ENCODE assay signal across 8 mouse cellular contexts in the genomic region with DNA sequence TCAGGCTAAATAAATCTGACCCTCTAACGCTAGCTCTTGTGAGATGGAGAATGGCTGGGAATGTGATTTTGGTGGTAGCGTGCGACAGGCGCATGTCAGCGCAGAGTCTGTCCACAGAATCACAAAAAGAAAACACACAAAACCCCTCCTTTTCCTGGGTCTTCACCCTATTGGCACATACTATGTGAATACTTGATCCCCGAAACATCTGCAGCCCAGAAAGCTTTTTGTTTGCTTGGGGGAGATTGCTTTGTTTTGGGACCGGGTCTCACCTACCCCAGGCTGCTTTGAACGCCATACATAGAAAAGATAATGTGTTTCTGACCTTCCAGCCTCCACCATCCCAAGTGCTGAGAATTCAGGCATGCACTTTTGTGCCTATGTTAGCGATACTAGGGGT. TPM values are rescaled to one million over a fixed set of nuclear protein-coding genes. Genes with fewer than 3 reads are reported as not detected.
A peak's percentile ranks its signal among the peaks of the same experiment; 100 is the strongest.
DNase-seq lines count a peak whose midpoint lies in the region; ATAC-seq and TF ChIP-seq lines count a peak whose summit lies in the region.

No protein-coding gene starts in this region.

- H3K79me2 ChIP-seq in myocyte (ENCODE audit: control insufficient read depth, insufficient read depth) = peaks cover 32% of the 10 kb centered on the region

- H3K9me3 ChIP-seq in kidney, postnatal 0 days (replicated peaks; ENCODE audit: low read length) = no peaks in the 10 kb centered on the region
- H3K9me3 ChIP-seq in embryonic facial prominence, embryonic 12.5 days = no peaks in the 10 kb centered on the region
- H3K9me3 ChIP-seq in intestine, embryonic 14.5 days (ENCODE audit: control insufficient read depth, low read length) = no peaks in the 10 kb centered on the region

- peak overlapping the region; percentile 97 for H3ac ChIP-seq in myocyte (ENCODE audit: control insufficient read depth, insufficient read length)

- no peak for ATAC-seq in kidney, postnatal 0 days (replicated peaks; ENCODE audit: low FRiP score, low read depth)
- ATAC-seq in embryonic facial prominence, embryonic 12.5 days (ENCODE audit: insufficient number of reproducible peaks, insufficient read depth, low FRiP score, low TSS enrichment) = no peak
- ATAC-seq in intestine, embryonic 14.5 days (replicated peaks; ENCODE audit: low FRiP score, low TSS enrichment, low read depth) = peak; percentile 1; the same call in 1 of the 2 replicates
- no peak for ATAC-seq in granulocyte monocyte progenitor cell, adult 5-6 weeks (replicated peaks; ENCODE audit: poor library complexity, severe bottlenecking)

- WGBS in kidney, postnatal 0 days = 56% methylated on average over 9 of the region's 9 CpGs
- WGBS in embryonic facial prominence, embryonic 12.5 days = 54% methylated on average over 9 of the region's 9 CpGs
- WGBS in intestine, embryonic 14.5 days = 57% methylated on average over 9 of the region's 9 CpGs

- H3K4me2 ChIP-seq in kidney, postnatal 0 days (ENCODE audit: low read length) = peak overlapping the region; percentile 45
- peak overlapping the region; percentile 52 for H3K4me2 ChIP-seq in embryonic facial prominence, embryonic 12.5 days (replicated peaks)
- peak overlapping the region; percentile 64 for H3K4me2 ChIP-seq in intestine, embryonic 14.5 days (ENCODE audit: low read length)
- peak overlapping the region; percentile 96 for H3K4me2 ChIP-seq in myocyte (ENCODE audit: low read depth)

- H3K4me3 ChIP-seq in kidney, postnatal 0 days (replicated peaks; ENCODE audit: low read depth, low read length) = peak overlapping the region; percentile 16; the same call in 1 of the 2 replicates
- H3K4me3 ChIP-seq in embryonic facial prominence, embryonic 12.5 days = peak overlapping the region; percentile 67
- peak overlapping the region; percentile 33 for H3K4me3 ChIP-seq in intestine, embryonic 14.5 days (ENCODE audit: low read depth, low read length)
- H3K4me3 ChIP-seq in myocyte = peak overlapping the region; percentile 72

- peak overlapping the region; percentile 58 for H3K27ac ChIP-seq in kidney, postnatal 0 days
- H3K27ac ChIP-seq in embryonic facial prominence, embryonic 12.5 days = peak overlapping the region; percentile 78
- H3K27ac ChIP-seq in intestine, embryonic 14.5 days (ENCODE audit: low read depth) = peak overlapping the region; percentile 79

- TF ChIP-seq CTCF in kidney, postnatal 0 days (IDR thresholded peaks at IDR 0.05; ENCODE audit: low read depth) = no peak

- H3K27me3 ChIP-seq in kidney, postnatal 0 days (ENCODE audit: insufficient read depth, low read length) = no peaks in the 10 kb centered on the region
- H3K27me3 ChIP-seq in embryonic facial prominence, embryonic 12.5 days = no peaks in the 10 kb centered on the region
- no peaks in the 10 kb centered on the region for H3K27me3 ChIP-seq in intestine, embryonic 14.5 days (replicated peaks; ENCODE audit: control insufficient read depth, insufficient read depth, low read length)
- H3K27me3 ChIP-seq in myocyte (ENCODE audit: control insufficient read depth, insufficient read depth, insufficient read length) = no peaks in the 10 kb centered on the region

- TF ChIP-seq POLR2A in myocyte (IDR thresholded peaks at IDR 0.05; ENCODE audit: insufficient read length, low read depth) = no peak

- H3K36me3 ChIP-seq in kidney, postnatal 0 days (ENCODE audit: insufficient read depth, low read length) = 0 out of 2 replicates have a peak, but pooled peaks cover 8% of the 10 kb centered on the region
- peaks cover 7% of the 10 kb centered on the region; the same call in 1 of the 2 replicates for H3K36me3 ChIP-seq in embryonic facial prominence, embryonic 12.5 days
- peaks cover 25% of the 10 kb centered on the region for H3K36me3 ChIP-seq in intestine, embryonic 14.5 days (ENCODE audit: control insufficient read depth, insufficient read depth, low read length)
- H3K36me3 ChIP-seq in myocyte (ENCODE audit: control insufficient read depth, insufficient read depth) = peaks cover 4% of the 10 kb centered on the region

- no peak overlapping the region for H3K9ac ChIP-seq in kidney, postnatal 0 days (ENCODE audit: low read depth, low read length)
- H3K9ac ChIP-seq in embryonic facial prominence, embryonic 12.5 days = peak overlapping the region; percentile 49
- peak overlapping the region; percentile 48 for H3K9ac ChIP-seq in intestine, embryonic 14.5 days (ENCODE audit: low read length)

- H3K4me1 ChIP-seq in kidney, postnatal 0 days (replicated peaks; ENCODE audit: insufficient read depth, low read length) = peaks cover 15% of the 10 kb centered on the region; the same call in 1 of the 2 replicates
- peaks cover 14% of the 10 kb centered on the region for H3K4me1 ChIP-seq in embryonic facial prominence, embryonic 12.5 days
- H3K4me1 ChIP-seq in intestine, embryonic 14.5 days (replicated peaks; ENCODE audit: control insufficient read depth, insufficient read depth, low read length) = peaks cover 16% of the 10 kb centered on the region

- no peak for DNase-seq in kidney, postnatal 0 days (ENCODE audit: low spot score)
- DNase-seq in kidney, adult 9 months = no peak
- DNase-seq in intestine, embryonic 14.5 days (ENCODE audit: low spot score) = no peak
- DNase-seq in cerebellum, postnatal 10 days = no peak
- no peak for DNase-seq in spleen, postnatal 36 days (ENCODE audit: low spot score in 2 of 2)

TF ChIP-seq in myocyte, 11 proteins besides CTCF, POLR2A, EP300 and RAD21:
- TF ChIP-seq SRF (IDR thresholded peaks at IDR 0.05; ENCODE audit: control insufficient read depth, insufficient read length, low read depth) (no peak), MYOD1 (IDR thresholded peaks at IDR 0.05; ENCODE audit: control insufficient read depth in 1 of 3, insufficient read length in 2 of 3, low read depth in 2 of 3) (no peak), CEBPB (IDR thresholded peaks at IDR 0.05; ENCODE audit: insufficient read depth, poor library complexity, severe bottlenecking) (no peak), MYOG (IDR thresholded peaks at IDR 0.05; ENCODE audit: control insufficient read depth in 1 of 3, insufficient read depth in 1 of 3, insufficient read length in 2 of 3, low read depth in 2 of 3) (no peak), E2F4 (IDR thresholded peaks at IDR 0.05; ENCODE audit: insufficient read depth) (no peak), USF1 (IDR thresholded peaks at IDR 0.05; ENCODE audit: low read depth) (no peak)

RNA-seq across cellular contexts. Expression of gene Cdv3, which starts 0.7 kb away (rescaled TPM):
- 67.5 and 79.5 TPM in 2 replicates for polyA plus RNA-seq in kidney, postnatal 0 days (2015; fragmentation: Nextera tagmentation; extraction: Ambion mirVana)
- 108 and 110 TPM in 2 replicates for polyA plus RNA-seq in embryonic facial prominence, embryonic 12.5 days (2016; fragmentation: Nextera tagmentation; extraction: Ambion mirVana)
- 85.0 and 99.1 TPM in 2 replicates for polyA plus RNA-seq in intestine, embryonic 14.5 days (2014; fragmentation: Nextera tagmentation; extraction: Ambion mirVana)
- 92.9 TPM for polyA plus RNA-seq in myocyte (2012; fragmentation: generic; extraction: Trizol)
- 111 and 118 TPM in 2 replicates for total RNA-seq in granulocyte monocyte progenitor cell, adult 5-6 weeks (2014; fragmentation: Nextera tagmentation)
- total RNA-seq in granulocyte monocyte progenitor cell, adult 5-6 weeks (2017) = 171 and 197 TPM in 2 replicates

Comparison
In these comparisons a context has a peak if more than half of its experiments do, and no peak if none do; other contexts are left out.
1. H3K4me2 ChIP-seq: peak in every context shown above with its lines; median percentile 96 in myocyte; 64 in intestine, embryonic 14.5 days; 52 in embryonic facial prominence, embryonic 12.5 days; 45 in kidney, postnatal 0 days.
2. H3K4me3 ChIP-seq: peak in every context shown above with its lines; median percentile 72 in myocyte; 67 in embryonic facial prominence, embryonic 12.5 days; 33 in intestine, embryonic 14.5 days; 16 in kidney, postnatal 0 days.